Mouse (Mus musculus) forebrain, embryonic 15.5 days (tissue): ENCODE results near the gene Pgap2. TPM values are rescaled to one million over a fixed set of nuclear protein-coding genes. Genes with fewer than 3 reads are reported as not detected.

Source experiments
- ATAC-seq: fragments of 200-750 bp; cut with Nextera tagmentation; replicated peaks from 2 replicates; pipeline ENCODE4 v1.8.0; 2017; ENCODE audit warnings: mild to moderate bottlenecking, moderate TSS enrichment, moderate library complexity
- H3K27ac ChIP-seq: fragments of 300-500 bp; sonication (generic); replicated peaks from 2 replicates; pipeline ENCODE4 v1.5.1; 2015; ENCODE audit warnings: mild to moderate bottlenecking, inconsistent platforms
- H3K27me3 ChIP-seq: fragments of 300-500 bp; sonication (generic); 2 replicates; pipeline ENCODE4 v1.6.1; 2015; ENCODE audit warnings: inconsistent platforms
- H3K36me3 ChIP-seq: fragments of 300-500 bp; sonication (generic); 2 replicates; pipeline ENCODE4 v1.6.1; 2015; ENCODE audit warnings: mild to moderate bottlenecking, inconsistent platforms
- H3K4me1 ChIP-seq: fragments of 300-500 bp; sonication (generic); 2 replicates; pipeline ENCODE4 v1.6.1; 2015; ENCODE audit warnings: inconsistent platforms
- H3K4me2 ChIP-seq: fragments of 300-500 bp; sonication (generic); replicated peaks from 2 replicates; pipeline ENCODE4 v1.6.1; 2015; ENCODE audit warnings: mild to moderate bottlenecking, inconsistent platforms
- H3K4me3 ChIP-seq: fragments of 300-500 bp; sonication (generic); 2 replicates; pipeline ENCODE4 v1.5.1; 2015; ENCODE audit warnings: mild to moderate bottlenecking, inconsistent platforms
- H3K9ac ChIP-seq: fragments of 300-500 bp; sonication (generic); replicated peaks from 2 replicates; pipeline ENCODE4 v1.6.1; 2015; ENCODE audit warnings: mild to moderate bottlenecking, inconsistent platforms
- H3K9me3 ChIP-seq: fragments of 300-500 bp; sonication (generic); 2 replicates; pipeline ENCODE4 v1.6.1; 2016; ENCODE audit warnings: inconsistent platforms
- WGBS: fragments of 180-500 bp; shearing (Covaris S2); methylation state at CpG from one replicate; pipeline ENCODE4 v1.1.7; 2015; ENCODE audit warnings: mixed read lengths; 5-methylcytosine and 5-hydroxymethylcytosine counted together
- polyA plus RNA-seq: library from polyadenylated mRNA; unstranded; fragments of >200 nt; fragmentation: Nextera tagmentation; extraction: Ambion mirVana; gene quantifications from 2 replicates; pipeline ENCODE4 v1.2.1, GENCODE M21; 2015

Gene Pgap2
- polyA plus RNA-seq, 1 experiment from 2014 or later, result 52.9 TPM

DNA sequence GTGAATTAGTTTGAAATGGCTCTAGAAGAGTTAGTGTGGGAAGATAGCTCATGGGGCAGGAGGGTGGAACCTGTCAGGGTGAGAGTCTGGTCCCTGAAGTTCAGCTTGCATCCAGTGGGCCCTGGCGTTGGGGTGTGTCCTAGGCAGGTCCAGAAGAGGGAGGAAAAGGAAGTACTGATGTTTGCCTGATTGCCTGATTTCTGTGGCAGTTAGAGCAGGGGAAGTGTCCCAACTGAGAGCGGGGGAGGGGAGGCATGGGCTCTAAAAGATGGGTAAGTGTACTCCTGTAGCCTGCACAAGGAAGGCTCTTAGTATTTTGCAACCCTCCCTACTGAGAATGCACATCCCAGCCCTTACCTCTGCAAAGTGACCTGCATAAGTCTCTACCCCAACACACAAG, 33.9 kb downstream of the Pgap2 start:
- H3K4me2 ChIP-seq, result no peak overlapping the region
- H3K9me3 ChIP-seq, result no peaks in the 10 kb centered on the region
- H3K4me1 ChIP-seq, result peaks cover 5% of the 10 kb centered on the region; the same call in 1 of the 2 replicates
- ATAC-seq, result no peak
- H3K4me3 ChIP-seq, result no peak overlapping the region
- 85% methylated on average over 2 of the region's 2 CpGs for WGBS
- H3K27me3 ChIP-seq, result no peaks in the 10 kb centered on the region
- no peak overlapping the region for H3K27ac ChIP-seq
- no peak overlapping the region for H3K9ac ChIP-seq
- peaks cover 7% of the 10 kb centered on the region for H3K36me3 ChIP-seq

DNA sequence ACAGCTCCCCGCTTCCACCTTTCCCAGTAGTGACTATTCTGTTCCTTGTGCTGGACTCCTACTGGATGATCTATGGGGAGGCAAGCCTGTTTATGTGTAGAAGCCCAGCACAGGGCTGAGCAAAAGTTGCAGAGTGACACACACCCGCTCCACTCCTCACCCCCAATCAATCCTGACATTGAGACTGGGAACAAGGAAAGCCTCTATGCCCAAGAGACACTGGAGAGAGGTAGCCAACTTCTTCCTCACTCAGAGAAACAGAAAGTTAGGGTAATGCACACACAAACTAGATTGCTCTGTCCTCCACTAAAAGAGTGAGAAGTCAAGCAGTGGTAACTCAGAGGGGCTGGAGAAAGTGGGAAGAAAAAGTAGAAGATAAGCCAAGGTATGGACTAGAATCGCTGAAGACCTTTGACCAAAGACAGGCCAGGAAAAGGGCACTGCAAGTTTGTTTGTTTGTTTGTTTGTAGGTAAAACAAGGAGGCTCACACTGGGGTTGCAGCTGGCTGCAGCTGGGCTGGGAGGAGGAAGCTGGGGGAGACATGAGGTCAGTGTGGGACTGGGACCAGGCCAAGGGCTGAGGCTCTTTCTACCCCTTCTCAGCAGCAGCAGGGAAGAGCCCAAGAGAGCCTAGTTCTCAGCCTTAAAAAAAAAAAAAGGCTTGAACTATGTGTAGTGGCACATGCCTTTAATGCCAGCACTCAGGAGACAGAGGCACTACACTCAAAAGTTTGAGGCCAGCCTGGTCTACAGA, 35.0 kb downstream of the Pgap2 start:
- Histone ChIP-seq H3K9ac (no peak overlapping the region), H3K4me3 (no peak overlapping the region), H3K36me3 (0 out of 2 replicates have a peak, but pooled peaks cover 6% of the 10 kb centered on the region), H3K27ac (no peak overlapping the region), H3K4me2 (no peak overlapping the region), H3K27me3 (no peaks in the 10 kb centered on the region), H3K9me3 (no peaks in the 10 kb centered on the region), H3K4me1 (peaks cover 15% of the 10 kb centered on the region; the same call in 1 of the 2 replicates)
- 84% methylated on average over 3 of the region's 3 CpGs for WGBS
- ATAC-seq, result no peak

DNA sequence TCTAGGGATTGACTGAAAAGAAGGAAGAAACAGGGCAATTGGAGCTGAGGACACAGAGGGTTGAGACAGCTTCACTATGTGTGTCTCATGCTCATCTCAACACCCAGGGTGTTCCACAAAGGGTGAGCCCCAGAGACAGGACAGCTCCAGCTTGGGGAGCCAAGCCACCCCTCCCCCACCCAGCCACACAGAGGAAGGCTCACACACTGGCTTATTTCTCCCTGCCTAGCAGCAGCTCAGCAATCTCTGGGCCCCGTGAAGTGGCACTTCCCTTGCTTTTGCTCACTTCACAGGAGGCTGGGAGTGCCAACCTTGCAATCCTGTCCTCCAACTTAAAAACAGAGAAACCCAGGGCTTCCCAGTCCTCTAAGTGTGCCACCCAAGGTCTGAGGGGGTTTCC, 35.8 kb downstream of the Pgap2 start:
- no peak overlapping the region for H3K9ac ChIP-seq

DNA sequence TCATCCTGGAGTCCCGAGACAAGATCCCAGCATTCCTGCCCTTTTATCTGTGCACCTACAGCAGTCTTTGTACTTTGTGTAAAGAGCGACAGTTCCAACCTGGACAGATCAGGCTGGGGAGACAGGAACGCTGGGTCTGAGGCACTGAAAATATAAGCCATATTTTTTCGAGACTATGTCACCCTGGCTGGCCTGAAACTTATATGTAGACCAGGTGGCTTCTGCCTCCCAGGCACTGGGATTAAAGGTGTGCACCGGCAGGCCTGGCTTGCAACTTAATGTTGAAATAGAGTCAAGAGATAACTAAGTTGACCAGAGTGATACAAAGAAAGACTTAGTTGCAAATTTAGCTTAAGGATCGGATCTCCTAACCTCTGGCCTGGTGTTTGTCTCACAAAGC, 36.3 kb downstream of the Pgap2 start:
- no peaks in the 10 kb centered on the region for H3K27me3 ChIP-seq
- 64% methylated on average over 6 of the region's 6 CpGs for WGBS
- H3K4me1 ChIP-seq, result peaks cover 20% of the 10 kb centered on the region
- no peaks in the 10 kb centered on the region for H3K36me3 ChIP-seq
- no peak overlapping the region for H3K9ac ChIP-seq
- H3K4me2 ChIP-seq, result no peak overlapping the region
- no peak for ATAC-seq
- no peak overlapping the region for H3K27ac ChIP-seq
- no peak overlapping the region for H3K4me3 ChIP-seq
- H3K9me3 ChIP-seq, result no peaks in the 10 kb centered on the region

More for the DNA sequence above, 35.8 kb downstream of the Pgap2 start:
- ATAC-seq, result no peak
- Histone ChIP-seq H3K4me2 (no peak overlapping the region), H3K4me1 (peaks cover 15% of the 10 kb centered on the region), H3K9me3 (no peaks in the 10 kb centered on the region), H3K36me3 (no peaks in the 10 kb centered on the region), H3K27me3 (no peaks in the 10 kb centered on the region), H3K27ac (no peak overlapping the region), H3K4me3 (no peak overlapping the region)
- WGBS, result 0% methylated on average over 1 of the region's 1 CpGs

DNA sequence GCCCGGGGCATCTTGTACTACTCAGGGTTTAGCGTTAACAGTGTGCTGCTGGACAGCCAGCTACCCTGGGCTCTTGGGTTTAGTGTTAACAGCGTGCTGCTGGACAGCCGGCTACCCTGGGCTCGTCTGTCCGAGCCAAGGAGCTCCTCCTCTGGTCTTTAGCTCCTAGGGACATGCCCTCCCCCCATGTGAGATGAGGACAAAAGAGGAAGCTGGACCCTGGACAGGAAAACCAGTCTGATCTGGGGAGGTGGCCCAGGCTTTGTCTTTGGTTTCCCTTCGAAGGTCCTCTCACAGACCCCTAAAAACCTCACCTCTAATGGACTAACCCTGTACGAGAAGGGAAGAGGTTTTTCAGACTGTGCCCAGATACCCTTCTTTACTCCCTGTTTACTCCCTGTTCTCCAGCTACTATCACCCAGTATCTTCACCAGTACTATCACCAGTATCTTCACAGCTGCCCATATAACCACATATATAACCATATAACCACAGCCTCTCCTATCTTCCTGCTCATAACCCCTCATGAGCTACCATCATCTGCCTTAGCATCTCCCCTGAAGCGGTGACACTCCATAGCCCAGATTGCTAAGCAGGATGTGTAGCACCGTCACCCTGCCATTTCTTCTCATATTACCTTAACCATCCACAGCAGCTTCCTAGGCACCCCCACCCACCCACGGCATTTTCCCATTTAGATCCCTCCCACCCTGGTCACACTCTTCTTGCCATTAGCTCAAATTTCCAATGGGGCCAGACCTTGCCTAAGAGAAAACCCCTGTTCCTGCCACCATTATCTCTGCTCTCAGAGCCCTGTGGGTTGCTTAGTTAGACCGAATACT, 37.2 kb downstream of the Pgap2 start:
- Histone ChIP-seq H3K9me3 (no peaks in the 10 kb centered on the region), H3K4me2 (no peak overlapping the region), H3K27ac (no peak overlapping the region), H3K36me3 (no peaks in the 10 kb centered on the region), H3K27me3 (no peaks in the 10 kb centered on the region), H3K4me3 (no peak overlapping the region), H3K9ac (no peak overlapping the region), H3K4me1 (peaks cover 22% of the 10 kb centered on the region)
- 58% methylated on average over 12 of the region's 12 CpGs for WGBS
- ATAC-seq, result no peak

DNA sequence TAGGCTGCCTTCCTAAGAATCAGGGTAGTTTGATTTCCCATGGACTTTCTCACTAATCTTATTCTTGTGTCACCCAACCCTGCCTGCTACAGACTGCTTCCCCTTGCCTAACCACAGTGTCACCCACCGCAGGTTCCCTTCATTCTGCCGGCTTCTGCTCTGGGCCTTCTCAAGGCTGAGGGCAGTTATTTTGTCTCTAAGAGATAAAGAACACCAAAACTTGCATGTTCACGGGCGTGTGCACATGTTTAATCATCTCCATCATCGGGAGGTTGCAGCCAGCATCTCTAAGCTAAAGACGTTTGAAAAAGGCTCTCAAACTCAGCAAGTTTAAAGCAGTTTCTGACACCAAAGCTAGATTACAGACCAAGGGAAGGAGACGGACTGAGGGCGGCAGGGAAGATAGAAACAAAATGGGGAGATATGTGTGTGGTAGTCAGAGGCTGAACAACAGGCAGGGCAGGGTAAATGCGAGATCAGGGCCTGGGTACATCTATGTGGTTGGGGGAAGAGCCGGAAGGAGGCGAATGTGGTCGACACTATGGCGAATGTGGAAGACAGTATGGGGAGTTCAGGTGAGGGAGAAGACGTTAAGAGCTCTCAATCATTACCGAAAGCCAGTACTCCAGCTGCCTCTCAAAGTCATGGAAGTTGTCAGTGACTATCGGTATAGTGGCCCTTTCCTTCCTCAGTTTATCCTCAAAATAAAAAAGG, 38.8 kb downstream of the Pgap2 start:
- peak overlapping the region; percentile 91 for H3K4me2 ChIP-seq
- H3K4me3 ChIP-seq, result peak overlapping the region; percentile 73
- no peaks in the 10 kb centered on the region for H3K27me3 ChIP-seq
- WGBS, result 25% methylated on average over 16 of the region's 16 CpGs
- H3K27ac ChIP-seq, result 0 out of 2 replicates have a peak overlapping the region, but pooled peaks have one; percentile 12
- H3K36me3 ChIP-seq, result no peaks in the 10 kb centered on the region
- H3K4me1 ChIP-seq, result peaks cover 22% of the 10 kb centered on the region
- peak overlapping the region; percentile 70; the same call in 1 of the 2 replicates for H3K9ac ChIP-seq
- H3K9me3 ChIP-seq, result no peaks in the 10 kb centered on the region
- ATAC-seq, result no peak

DNA sequence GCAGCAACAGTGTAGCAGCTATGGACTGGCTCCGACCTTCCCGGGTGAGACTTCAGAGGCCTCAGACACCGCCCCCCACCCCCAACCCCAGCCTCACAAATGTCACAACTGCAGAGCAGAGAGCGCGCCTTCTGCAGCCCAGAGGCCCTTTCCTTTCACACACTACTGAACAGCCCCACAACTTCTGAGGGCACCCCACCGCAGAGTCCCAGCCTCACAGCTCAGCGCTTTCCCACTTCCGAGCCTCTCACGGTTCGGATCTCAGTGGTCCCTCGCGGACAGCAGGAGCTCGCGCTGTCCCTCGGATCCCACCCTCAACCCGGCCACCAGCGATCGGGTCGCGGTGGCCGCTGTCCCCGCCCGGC, 39.5 kb downstream of the Pgap2 start:
- Histone ChIP-seq H3K9ac (peak overlapping the region; percentile 70), H3K9me3 (no peaks in the 10 kb centered on the region), H3K4me2 (peak overlapping the region; percentile 91), H3K36me3 (no peaks in the 10 kb centered on the region), H3K4me1 (peaks cover 22% of the 10 kb centered on the region), H3K27ac (peak overlapping the region; percentile 67), H3K27me3 (no peaks in the 10 kb centered on the region), H3K4me3 (peak overlapping the region; percentile 73)
- under 1% methylated on average over 23 of the region's 23 CpGs for WGBS
- ATAC-seq, result peak; percentile 49

DNA sequence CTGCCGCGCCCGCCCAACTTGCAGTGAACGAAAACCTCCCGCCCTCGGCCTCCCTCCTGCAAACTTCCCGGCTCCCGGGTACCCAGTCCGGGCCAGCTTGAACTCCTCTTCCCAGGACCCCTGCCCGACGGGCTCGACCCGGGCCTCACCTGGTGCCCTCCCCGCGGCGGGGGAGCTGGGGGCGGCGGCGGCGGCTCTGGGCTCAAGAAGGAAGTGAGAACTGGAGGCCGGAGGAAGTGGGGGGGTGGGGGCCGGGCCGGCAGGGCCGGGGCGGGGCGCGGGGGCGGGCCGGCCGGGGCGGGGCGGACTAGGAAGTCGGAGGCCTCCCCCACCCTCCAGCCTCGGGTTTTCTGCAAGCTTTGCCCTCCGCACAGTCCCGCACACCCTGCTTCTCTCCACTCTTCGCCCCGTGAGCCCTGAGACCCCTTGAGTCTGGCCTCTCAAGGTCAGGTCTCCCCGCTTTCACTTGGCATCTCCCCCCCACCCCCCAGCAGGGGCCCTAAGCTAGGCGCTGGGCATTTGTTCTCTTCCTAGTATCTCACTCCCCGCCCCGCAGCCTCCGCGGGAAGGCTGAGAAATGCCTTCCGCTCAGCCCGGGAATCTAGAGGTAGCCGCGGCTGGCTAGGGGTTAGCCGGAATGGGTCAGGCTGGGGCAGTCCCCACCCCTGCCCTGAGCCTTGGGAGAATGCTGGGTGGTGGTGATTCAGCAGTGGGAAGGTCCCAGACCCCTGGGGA, 40.1 kb downstream of the Pgap2 start:
- Histone ChIP-seq H3K27ac (peak overlapping the region; percentile 67), H3K9ac (peak overlapping the region; percentile 70), H3K27me3 (no peaks in the 10 kb centered on the region), H3K9me3 (no peaks in the 10 kb centered on the region), H3K36me3 (no peaks in the 10 kb centered on the region), H3K4me2 (peak overlapping the region; percentile 91), H3K4me3 (peak overlapping the region; percentile 73), H3K4me1 (peaks cover 22% of the 10 kb centered on the region)
- WGBS, result under 1% methylated on average over 37 of the region's 49 CpGs
- ATAC-seq, result peak; percentile 78

DNA sequence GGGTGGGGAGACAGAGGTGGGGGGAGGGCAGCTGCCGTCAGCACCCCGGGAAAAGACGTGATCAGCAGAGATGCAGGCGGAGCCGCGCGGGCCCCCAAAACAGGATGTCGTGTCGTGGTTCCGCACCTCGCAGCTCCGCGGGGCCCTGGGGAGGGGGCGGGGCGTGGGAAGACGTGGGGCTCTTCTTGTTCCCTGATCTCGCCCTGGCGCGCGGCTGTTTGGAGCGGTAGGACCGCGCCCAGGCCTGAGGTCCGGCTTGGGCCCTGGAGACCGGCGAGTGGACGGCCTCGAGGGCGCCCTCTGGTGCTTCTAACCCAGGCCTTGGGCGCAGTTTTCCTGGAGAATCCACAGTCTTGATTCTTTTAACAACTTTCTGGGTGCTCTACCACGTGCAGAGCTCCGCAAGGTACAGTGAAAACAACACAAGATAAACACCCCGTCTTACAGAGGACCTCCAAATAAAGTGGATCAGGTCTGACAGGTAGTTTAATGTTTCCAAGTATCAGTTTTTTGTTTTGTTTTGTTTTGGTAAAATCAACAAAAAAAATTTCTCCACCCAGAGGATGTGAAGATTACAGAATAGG, 40.7 kb downstream of the Pgap2 start:
- Histone ChIP-seq H3K27me3 (no peaks in the 10 kb centered on the region), H3K4me2 (peak overlapping the region; percentile 91), H3K4me3 (peak overlapping the region; percentile 73), H3K4me1 (peaks cover 22% of the 10 kb centered on the region), H3K27ac (peak overlapping the region; percentile 67), H3K36me3 (no peaks in the 10 kb centered on the region), H3K9me3 (no peaks in the 10 kb centered on the region), H3K9ac (peak overlapping the region; percentile 70)
- peak; percentile 79 for ATAC-seq
- under 1% methylated on average over 33 of the region's 33 CpGs for WGBS

DNA sequence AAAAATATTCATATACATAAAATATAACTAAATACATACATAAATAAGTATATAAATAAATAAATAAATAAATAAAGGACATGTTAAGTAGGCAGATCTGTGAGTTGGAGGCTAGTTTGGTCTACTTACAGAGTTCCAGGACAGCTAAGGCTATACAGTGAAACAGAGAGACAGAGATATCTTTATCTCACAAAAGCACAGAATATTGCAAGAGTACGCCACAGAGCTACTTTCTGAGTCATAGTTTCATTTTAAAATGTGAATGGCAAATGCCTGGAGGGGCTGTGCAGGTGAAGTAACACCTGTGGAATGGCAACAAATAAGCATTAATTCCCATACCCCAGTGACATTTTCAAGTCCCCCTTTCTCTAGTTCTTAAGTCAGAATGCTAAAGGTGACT, 43.6 kb downstream of the Pgap2 start:
- ATAC-seq, result no peak
- Histone ChIP-seq H3K9ac (no peak overlapping the region), H3K27ac (no peak overlapping the region), H3K4me2 (no peak overlapping the region), H3K9me3 (no peaks in the 10 kb centered on the region), H3K4me3 (no peak overlapping the region), H3K36me3 (no peaks in the 10 kb centered on the region), H3K4me1 (peaks cover 20% of the 10 kb centered on the region), H3K27me3 (no peaks in the 10 kb centered on the region)
- 85% methylated on average over 1 of the region's 1 CpGs for WGBS

DNA sequence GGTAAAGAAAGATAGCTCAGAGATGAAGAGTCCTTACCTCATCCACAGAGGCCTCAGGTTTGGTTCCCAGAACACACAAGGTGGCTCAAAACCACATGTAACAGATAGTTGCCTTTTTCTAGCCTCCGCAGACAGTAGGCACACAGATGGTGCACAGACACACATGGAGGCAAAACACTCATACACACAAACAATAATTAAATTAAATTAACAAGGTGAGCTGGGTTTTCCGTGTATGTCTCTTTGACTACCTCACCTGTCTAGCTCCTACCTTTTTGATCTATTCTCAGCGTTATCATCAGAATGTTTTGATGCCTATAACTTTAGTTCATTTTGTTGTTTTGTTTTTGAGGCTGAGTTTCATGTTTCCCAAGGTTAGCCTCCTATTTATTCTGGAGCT, 45.9 kb downstream of the Pgap2 start, which contains the start of gene Rhog:
Gene Rhog (minus strand): TSS at position 101 of the 400 bp plus-strand sequence.
- Histone ChIP-seq H3K36me3 (no peaks in the 10 kb centered on the region), H3K4me1 (peaks cover 5% of the 10 kb centered on the region), H3K4me3 (no peak within 1 kb of the TSS), H3K27me3 (no peaks in the 10 kb centered on the region), H3K9me3 (no peaks in the 10 kb centered on the region), H3K27ac (no peak within 1 kb of the TSS), H3K9ac (no peak within 1 kb of the TSS), H3K4me2 (no peak within 1 kb of the TSS)
- WGBS, result 85% methylated on average over 3 of the region's 3 CpGs
- ATAC-seq, result no peak
